Mouse (Mus musculus): ENCODE data around the gene Lpo. TPM values are rescaled to one million over a fixed set of nuclear protein-coding genes. Genes with fewer than 3 reads are reported as not detected.
"Not testable (repeated sequence)": the region's sequence is repeated elsewhere in the genome, so short reads cannot be mapped to it uniquely, and the experiment has no call there.

The Lpo gene
- polyA plus RNA-seq (2011; ENCODE audit: insufficient read depth, insufficient read length, low replicate concordance, missing spikeins), result not detected in 2 replicates

DNA sequence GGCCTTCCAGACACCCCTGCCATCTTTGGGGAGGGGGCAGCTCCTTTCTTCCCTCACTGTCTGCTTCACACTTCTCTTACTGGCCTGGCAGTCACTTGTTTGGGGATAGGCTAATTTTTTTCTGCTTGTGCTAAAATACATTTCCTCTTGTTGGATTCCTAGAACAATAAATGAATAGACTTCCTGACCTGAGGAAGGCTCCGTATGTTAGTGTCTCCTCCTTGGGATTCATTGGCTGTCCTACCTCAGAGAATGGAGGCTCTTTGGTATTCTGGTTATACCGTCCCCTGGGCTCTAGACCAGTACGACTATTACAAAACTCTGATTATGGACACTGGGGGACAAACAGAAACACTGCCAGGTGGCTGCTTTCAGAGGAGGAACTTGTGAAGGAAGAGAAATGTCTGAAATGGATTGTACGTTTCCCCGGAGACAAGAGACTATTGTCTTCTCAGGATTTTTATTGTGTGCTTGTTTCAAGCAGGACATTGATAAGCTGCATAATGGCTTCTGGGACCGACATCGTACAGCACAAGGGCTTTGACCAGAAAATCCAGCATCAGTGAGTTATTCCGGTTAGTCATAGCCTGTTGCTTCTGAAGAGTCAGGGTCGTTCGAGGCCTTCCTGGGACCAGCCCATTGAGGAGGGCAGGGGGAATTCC is at the start of gene Lpo:
Gene Lpo, minus strand, starts transcription at position 51 of the 662 bp plus-strand sequence.
- H3K4me3 ChIP-seq (replicated peaks; ENCODE audit: control insufficient read depth, low read depth, low read length), result no peak within 1 kb of the TSS
- TF ChIP-seq POLR2A (IDR thresholded peaks at IDR 0.05; ENCODE audit: borderline replicate concordance, control insufficient read depth, low read depth, low read length) (no peak), CTCF (IDR thresholded peaks at IDR 0.05; ENCODE audit: control insufficient read depth, insufficient read depth, low read length) (no peak)
- 54% methylated on average over 10 of the region's 10 CpGs for WGBS
- H3K4me1 ChIP-seq (ENCODE audit: control insufficient read depth, insufficient read depth, low read length), result no peaks in the 10 kb centered on the region
- no peak within 1 kb of the TSS for H3K27ac ChIP-seq (ENCODE audit: control insufficient read depth, insufficient read depth, low read depth, low read length, poor library complexity)

DNA sequence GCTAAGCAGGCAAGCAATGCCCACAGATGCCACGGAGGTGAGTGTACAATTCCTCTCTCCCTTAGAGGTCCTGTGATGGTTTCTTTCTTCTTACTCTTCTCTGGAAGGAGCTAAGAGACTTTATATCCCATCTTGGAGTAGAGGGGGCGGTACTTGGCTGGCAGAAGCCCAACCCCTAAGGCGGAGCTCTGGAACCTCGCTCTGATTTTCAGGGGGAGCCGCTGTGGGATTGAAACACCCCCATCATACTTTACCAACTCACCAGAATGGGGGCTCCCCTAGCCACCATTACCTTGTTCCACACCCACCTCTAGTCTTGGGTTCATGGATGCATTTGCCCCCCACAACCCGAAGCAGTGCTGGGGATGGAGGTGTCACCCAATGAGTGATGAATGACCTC is 47.3 kb upstream of the Lpo start, which contains the start of gene Epx:
Gene Epx, minus strand, starts transcription at position 101 of the 400 bp plus-strand sequence.
- peak within 1 kb of the TSS; percentile 8 for H3K4me3 ChIP-seq (replicated peaks; ENCODE audit: control insufficient read depth, low read depth, low read length)
- WGBS, result 74% methylated on average over 6 of the region's 6 CpGs
- TF ChIP-seq CTCF (IDR thresholded peaks at IDR 0.05; ENCODE audit: control insufficient read depth, insufficient read depth, low read length), result no peak
- no peak for TF ChIP-seq POLR2A (IDR thresholded peaks at IDR 0.05; ENCODE audit: borderline replicate concordance, control insufficient read depth, low read depth, low read length)

DNA sequence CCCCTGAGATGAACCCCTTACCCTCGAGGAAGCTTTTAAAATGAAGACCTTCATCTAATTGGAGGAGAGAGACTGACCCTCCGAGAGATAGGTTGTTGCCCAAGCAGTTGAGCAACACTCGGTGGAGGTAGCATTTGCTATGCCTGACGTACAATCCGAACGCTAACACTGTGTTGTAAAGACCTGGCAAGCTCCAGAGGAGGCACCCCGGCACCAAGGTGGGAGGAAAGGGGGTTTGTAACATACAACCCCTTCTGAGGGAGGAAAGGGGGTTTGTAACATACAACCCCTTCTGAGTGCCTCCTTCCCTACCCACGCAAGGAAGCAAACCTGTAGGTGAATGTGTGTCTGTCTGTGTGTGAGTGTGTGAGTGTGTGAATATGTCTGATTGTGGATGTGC is 43.7 kb upstream of the Lpo start:
- 50% methylated on average over 8 of the region's 8 CpGs for WGBS
- no peak for TF ChIP-seq CTCF (IDR thresholded peaks at IDR 0.05; ENCODE audit: control insufficient read depth, insufficient read depth, low read length)
- no peak for TF ChIP-seq POLR2A (IDR thresholded peaks at IDR 0.05; ENCODE audit: borderline replicate concordance, control insufficient read depth, low read depth, low read length)
- Histone ChIP-seq H3K4me3 (replicated peaks; ENCODE audit: control insufficient read depth, low read depth, low read length) (no peak overlapping the region), H3K4me1 (ENCODE audit: control insufficient read depth, insufficient read depth, low read length) (no peaks in the 10 kb centered on the region), H3K27ac (ENCODE audit: control insufficient read depth, insufficient read depth, low read depth, low read length, poor library complexity) (no peak overlapping the region)

More for the DNA sequence above, 47.3 kb upstream of the Lpo start, which contains the start of gene Epx:
- Histone ChIP-seq H3K4me1 (ENCODE audit: control insufficient read depth, insufficient read depth, low read length) (no peaks in the 10 kb centered on the region), H3K27ac (ENCODE audit: control insufficient read depth, insufficient read depth, low read depth, low read length, poor library complexity) (no peak within 1 kb of the TSS)

DNA sequence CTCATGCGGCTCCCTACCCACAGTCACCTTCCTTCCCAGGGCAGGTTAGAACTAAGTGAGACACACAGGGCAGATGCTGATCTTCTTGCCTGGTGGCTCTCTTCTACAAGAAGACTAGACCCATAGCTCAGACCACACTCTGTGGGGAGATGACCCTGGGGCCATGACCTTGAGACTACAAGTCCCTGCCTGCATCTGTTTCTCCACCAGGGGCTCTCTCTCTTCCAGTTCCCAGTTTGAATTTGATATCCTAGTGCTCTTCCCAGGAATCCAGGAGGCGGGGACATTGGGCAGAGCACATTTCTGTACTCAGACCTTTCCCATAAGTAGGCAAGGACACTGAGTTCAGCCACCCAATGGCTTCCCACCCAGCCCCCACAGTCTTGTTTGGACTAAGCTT is 42.0 kb upstream of the Lpo start:
- Histone ChIP-seq H3K4me1 (ENCODE audit: control insufficient read depth, insufficient read depth, low read length) (no peaks in the 10 kb centered on the region), H3K27ac (ENCODE audit: control insufficient read depth, insufficient read depth, low read depth, low read length, poor library complexity) (no peak overlapping the region), H3K4me3 (replicated peaks; ENCODE audit: control insufficient read depth, low read depth, low read length) (no peak overlapping the region)
- TF ChIP-seq POLR2A (IDR thresholded peaks at IDR 0.05; ENCODE audit: borderline replicate concordance, control insufficient read depth, low read depth, low read length) (no peak), CTCF (IDR thresholded peaks at IDR 0.05; ENCODE audit: control insufficient read depth, insufficient read depth, low read length) (no peak)
- whole genome bisulfite sequencing, result 76% methylated on average over 2 of the region's 2 CpGs

DNA sequence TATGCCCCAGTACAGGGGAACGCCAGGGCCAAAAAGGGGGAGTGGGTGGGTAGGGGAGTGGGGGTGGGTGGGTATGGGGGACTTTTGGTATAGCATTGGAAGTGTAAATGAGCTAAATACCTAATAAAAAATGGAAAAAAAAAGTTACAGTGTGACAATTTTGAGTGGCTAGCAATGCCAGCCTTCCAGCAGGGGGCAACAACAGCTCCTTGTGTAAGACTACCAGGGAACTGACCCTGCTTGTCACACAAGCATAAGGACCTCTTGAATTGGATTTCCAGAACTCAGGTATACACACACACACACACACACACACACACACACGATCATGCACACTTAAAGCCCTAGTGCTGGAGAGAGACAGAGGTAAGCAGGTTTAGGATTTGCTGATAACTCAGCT is 38.8 kb upstream of the Lpo start:
- 59% methylated on average over 1 of the region's 2 CpGs for WGBS
- not testable (repeated sequence) for H3K27ac ChIP-seq (ENCODE audit: control insufficient read depth, insufficient read depth, low read depth, low read length, poor library complexity); H3K4me1 ChIP-seq (ENCODE audit: control insufficient read depth, insufficient read depth, low read length); H3K4me3 ChIP-seq (replicated peaks; ENCODE audit: control insufficient read depth, low read depth, low read length)

DNA sequence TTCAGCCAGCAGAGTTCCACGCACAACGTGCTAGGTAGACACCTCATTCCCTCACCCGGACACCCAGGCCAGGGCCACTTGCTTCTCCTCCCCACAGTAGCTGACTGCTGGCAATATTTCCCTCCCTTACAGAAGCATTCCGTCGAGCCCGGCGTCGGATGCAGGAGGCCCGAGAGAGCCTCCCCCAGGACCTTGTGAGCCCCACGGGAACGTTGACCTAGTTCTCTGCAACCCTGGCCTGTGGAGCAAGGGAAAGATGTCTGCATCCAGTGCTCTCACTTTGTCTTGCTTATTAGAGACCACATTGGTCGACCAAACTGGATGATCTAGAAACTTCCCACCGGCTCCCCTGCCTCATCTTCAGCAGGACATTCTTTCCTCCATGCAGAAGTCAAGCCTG is 34.7 kb upstream of the Lpo start:
- no peak overlapping the region for H3K4me3 ChIP-seq (replicated peaks; ENCODE audit: control insufficient read depth, low read depth, low read length)
- no peaks in the 10 kb centered on the region for H3K4me1 ChIP-seq (ENCODE audit: control insufficient read depth, insufficient read depth, low read length)
- no peak overlapping the region for H3K27ac ChIP-seq (ENCODE audit: control insufficient read depth, insufficient read depth, low read depth, low read length, poor library complexity)
- no peak for TF ChIP-seq POLR2A (IDR thresholded peaks at IDR 0.05; ENCODE audit: borderline replicate concordance, control insufficient read depth, low read depth, low read length)
- TF ChIP-seq CTCF (IDR thresholded peaks at IDR 0.05; ENCODE audit: control insufficient read depth, insufficient read depth, low read length), result no peak
- 85% methylated on average over 13 of the region's 13 CpGs for WGBS

DNA sequence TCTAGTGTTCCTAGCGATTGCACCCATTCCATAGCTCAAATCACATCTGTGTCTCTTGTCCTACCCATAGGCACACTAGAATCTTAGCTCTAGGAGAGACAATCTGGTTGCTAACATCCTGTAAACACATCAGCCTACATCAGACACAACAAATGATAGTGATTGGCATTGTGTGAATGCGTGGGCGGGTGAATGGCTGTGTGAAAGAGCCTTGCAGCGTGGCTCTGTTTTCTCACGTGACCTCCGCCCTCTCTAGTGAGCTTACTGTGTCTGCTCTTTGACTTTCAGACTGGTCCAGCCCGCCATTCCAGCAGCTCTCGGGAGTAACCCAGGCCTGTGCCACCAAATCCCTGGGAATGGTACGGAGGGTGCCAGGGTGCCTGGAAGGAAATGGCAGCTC is 32.3 kb upstream of the Lpo start:
- 87% methylated on average over 9 of the region's 9 CpGs for WGBS
- H3K27ac ChIP-seq (ENCODE audit: control insufficient read depth, insufficient read depth, low read depth, low read length, poor library complexity), result no peak overlapping the region
- no peaks in the 10 kb centered on the region for H3K4me1 ChIP-seq (ENCODE audit: control insufficient read depth, insufficient read depth, low read length)

DNA sequence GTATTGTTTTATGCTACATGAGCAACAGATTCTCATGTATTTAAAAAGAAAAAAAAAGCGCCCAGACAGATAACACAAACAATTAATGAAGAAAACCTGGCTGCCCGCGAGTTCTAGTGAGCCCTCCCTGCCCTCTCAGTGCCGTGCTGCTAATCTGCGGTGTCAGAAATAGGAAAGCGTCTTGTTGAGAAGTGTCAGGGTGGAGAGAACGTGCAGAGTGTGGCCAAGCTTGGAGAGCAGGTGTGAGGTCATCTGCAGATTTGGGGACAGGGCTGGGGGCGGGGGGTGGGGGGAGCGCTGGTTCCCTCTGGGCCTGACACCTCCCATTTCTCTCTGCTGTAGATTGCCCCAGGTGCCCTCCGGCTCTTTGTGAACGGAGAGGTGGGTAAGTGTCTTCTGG is 31.2 kb upstream of the Lpo start:
- H3K4me3 ChIP-seq (replicated peaks; ENCODE audit: control insufficient read depth, low read depth, low read length), result no peak overlapping the region
- H3K27ac ChIP-seq (ENCODE audit: control insufficient read depth, insufficient read depth, low read depth, low read length, poor library complexity), result no peak overlapping the region
- WGBS, result 87% methylated on average over 11 of the region's 11 CpGs
- TF ChIP-seq POLR2A (IDR thresholded peaks at IDR 0.05; ENCODE audit: borderline replicate concordance, control insufficient read depth, low read depth, low read length), result no peak
- TF ChIP-seq CTCF (IDR thresholded peaks at IDR 0.05; ENCODE audit: control insufficient read depth, insufficient read depth, low read length), result no peak
- H3K4me1 ChIP-seq (ENCODE audit: control insufficient read depth, insufficient read depth, low read length), result no peaks in the 10 kb centered on the region

More for the DNA sequence above, 32.3 kb upstream of the Lpo start:
- H3K4me3 ChIP-seq (replicated peaks; ENCODE audit: control insufficient read depth, low read depth, low read length), result no peak overlapping the region
- TF ChIP-seq POLR2A (IDR thresholded peaks at IDR 0.05; ENCODE audit: borderline replicate concordance, control insufficient read depth, low read depth, low read length) (no peak), CTCF (IDR thresholded peaks at IDR 0.05; ENCODE audit: control insufficient read depth, insufficient read depth, low read length) (no peak)

DNA sequence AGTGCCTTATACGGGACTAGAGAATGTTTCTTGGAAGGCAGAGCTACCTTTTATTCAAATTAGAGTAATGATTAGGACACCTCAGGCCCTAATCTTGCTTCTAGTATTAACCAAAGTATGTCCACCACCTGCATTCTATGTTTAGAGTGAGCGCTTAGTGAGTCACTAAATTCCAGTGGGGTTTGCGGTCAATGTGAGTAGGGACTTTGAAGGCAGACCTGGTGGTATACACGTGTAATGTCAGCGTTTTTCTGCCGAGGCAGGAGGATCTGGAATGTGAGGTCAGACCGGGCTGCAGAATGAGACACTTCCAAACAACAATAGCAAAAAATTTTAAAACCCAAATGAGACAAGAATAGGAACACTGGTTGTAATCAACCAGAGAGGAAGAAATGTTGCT is 26.5 kb upstream of the Lpo start:
- no peak overlapping the region for H3K27ac ChIP-seq (ENCODE audit: control insufficient read depth, insufficient read depth, low read depth, low read length, poor library complexity)
- H3K4me3 ChIP-seq (replicated peaks; ENCODE audit: control insufficient read depth, low read depth, low read length), result no peak overlapping the region
- 78% methylated on average over 7 of the region's 7 CpGs for WGBS
- no peak for TF ChIP-seq CTCF (IDR thresholded peaks at IDR 0.05; ENCODE audit: control insufficient read depth, insufficient read depth, low read length)
- TF ChIP-seq POLR2A (IDR thresholded peaks at IDR 0.05; ENCODE audit: borderline replicate concordance, control insufficient read depth, low read depth, low read length), result no peak
- peaks cover 1% of the 10 kb centered on the region for H3K4me1 ChIP-seq (ENCODE audit: control insufficient read depth, insufficient read depth, low read length)
